Mouse (Mus musculus) small intestine, adult 2 months (tissue): Measurements from ENCODE around the gene Olfr69.

Source experiments
- CTCF ChIP-seq: fragments of 200-500 bp; IDR thresholded peaks from 2 replicates; pipeline ENCODE4 v1.5.1; 2012; ENCODE audit warnings: low read depth, mild to moderate bottlenecking, control low read depth, inconsistent platforms, low read length, moderate library complexity, mixed read lengths; ENCODE audit not compliant: insufficient replicate concordance, insufficient read length; ENCODE audit errors: extremely low read depth
- POLR2A ChIP-seq: fragments of 200-500 bp; IDR thresholded peaks from 2 replicates; pipeline ENCODE4 v1.6.1; 2012; ENCODE audit warnings: low read depth, mild to moderate bottlenecking, control low read depth, inconsistent platforms, low read length, moderate library complexity

GRCm38 (mm10) chr7:103792669-103793388, 21.4 kb upstream of the Olfr69 start:
- TF ChIP-seq CTCF (no peak), POLR2A (no peak)
